Mouse (Mus musculus) liver, embryonic 14.5 days (tissue): Measurements from ENCODE around the gene C3. TPM values are rescaled to one million over a fixed set of nuclear protein-coding genes. Genes with fewer than 3 reads are reported as not detected.

Experiments
- ATAC-seq: fragments of 200-750 bp; cut with Nextera tagmentation; 2 replicates; pipeline ENCODE4 v1.8.0; 2017; ENCODE audit warnings: moderate number of reproducible peaks, mild to moderate bottlenecking, moderate library complexity; ENCODE audit not compliant: insufficient read depth
- DNase-seq, 3 experiments: peaks; one replicate each; pipeline ENCODE4 v3.0.0-alpha.2; 2012 to 2013; ENCODE audit warnings: low read depth in 3 of 3, low spot score in 3 of 3
- H3K27ac ChIP-seq: fragments of 300-500 bp; sonication (generic); 2 replicates; pipeline ENCODE4 v1.5.1; 2014; ENCODE audit warnings: moderate library complexity, mild to moderate bottlenecking, control low read depth, inconsistent platforms
- H3K27me3 ChIP-seq: fragments of 300-500 bp; sonication (generic); 2 replicates; pipeline ENCODE4 v1.6.1; 2014; ENCODE audit warnings: mild to moderate bottlenecking, low read length, moderate library complexity; ENCODE audit not compliant: control insufficient read depth, insufficient read depth
- H3K36me3 ChIP-seq: fragments of 300-500 bp; sonication (generic); replicated peaks from 2 replicates; pipeline ENCODE4 v1.6.1; 2014; ENCODE audit warnings: low read depth; ENCODE audit not compliant: control insufficient read depth, insufficient read depth
- H3K4me1 ChIP-seq, 2 experiments: fragments of 200-500 bp in 1 of 2; fragments of 300-500 bp in 1 of 2; sonication (generic) in 1 of 2; replicated peaks; 2 replicates each; pipeline ENCODE4 v1.6.1; 2012 to 2014; ENCODE audit warnings: antibody characterized with exemption in 1 of 2, inconsistent platforms in 1 of 2, low read length in 1 of 2; ENCODE audit not compliant: control insufficient read depth in 2 of 2, insufficient read depth in 2 of 2
- H3K4me2 ChIP-seq: fragments of 300-500 bp; sonication (generic); 2 replicates; pipeline ENCODE4 v1.6.1; 2014; ENCODE audit warnings: low read depth, mild to moderate bottlenecking, control low read depth, moderate library complexity
- H3K4me3 ChIP-seq, 2 experiments: fragments of 200-500 bp in 1 of 2; fragments of 300-500 bp in 1 of 2; sonication (generic) in 1 of 2; 2 replicates each; pipeline ENCODE4 v1.5.1; 2012 to 2014; ENCODE audit warnings: low read depth in 2 of 2, low read length in 2 of 2, mild to moderate bottlenecking in 2 of 2, control low read depth in 1 of 2, inconsistent platforms in 1 of 2, moderate library complexity in 1 of 2; ENCODE audit not compliant: insufficient read depth in 1 of 2
- H3K9ac ChIP-seq: fragments of 300-500 bp; sonication (generic); replicated peaks from 2 replicates; pipeline ENCODE4 v1.6.1; 2014; ENCODE audit warnings: mild to moderate bottlenecking, control low read depth, moderate library complexity
- H3K9me3 ChIP-seq: fragments of 300-500 bp; sonication (generic); 2 replicates; pipeline ENCODE4 v1.6.1; 2016; ENCODE audit warnings: low read length, mixed read lengths; ENCODE audit not compliant: control insufficient read depth
- CTCF ChIP-seq: IDR thresholded peaks from 2 replicates; pipeline ENCODE4 v1.5.1; 2016; ENCODE audit warnings: antibody characterized with exemption, low read depth, control low read depth
- EP300 ChIP-seq: IDR thresholded peaks from 2 replicates; pipeline ENCODE4 v1.6.1; 2016; ENCODE audit warnings: antibody characterized with exemption, low read depth
- WGBS: fragments of 180-500 bp; shearing (Covaris S2); extraction: QIAGEN DNeasy Blood & Tissue Kit; methylation state at CpG from one replicate; pipeline ENCODE4 v1.1.7; 2014; ENCODE audit not compliant: insufficient replicate concordance; 5-methylcytosine and 5-hydroxymethylcytosine counted together
- polyA plus RNA-seq, 2 experiments: library from polyadenylated mRNA; depleted of rRNA in 1 of 2; stranded (reverse) in 1 of 2; unstranded in 1 of 2; fragments of >200 nt; fragmentation: Nextera tagmentation in 1 of 2; extraction: Ambion mirVana in 1 of 2; gene quantifications; 2 replicates each; pipeline versions ENCODE4 v1.2.1 to v1.2.3; 2012 to 2014

The C3 gene
- polyA plus RNA-seq, 2 experiments: 205 to 240 TPM

DNA sequence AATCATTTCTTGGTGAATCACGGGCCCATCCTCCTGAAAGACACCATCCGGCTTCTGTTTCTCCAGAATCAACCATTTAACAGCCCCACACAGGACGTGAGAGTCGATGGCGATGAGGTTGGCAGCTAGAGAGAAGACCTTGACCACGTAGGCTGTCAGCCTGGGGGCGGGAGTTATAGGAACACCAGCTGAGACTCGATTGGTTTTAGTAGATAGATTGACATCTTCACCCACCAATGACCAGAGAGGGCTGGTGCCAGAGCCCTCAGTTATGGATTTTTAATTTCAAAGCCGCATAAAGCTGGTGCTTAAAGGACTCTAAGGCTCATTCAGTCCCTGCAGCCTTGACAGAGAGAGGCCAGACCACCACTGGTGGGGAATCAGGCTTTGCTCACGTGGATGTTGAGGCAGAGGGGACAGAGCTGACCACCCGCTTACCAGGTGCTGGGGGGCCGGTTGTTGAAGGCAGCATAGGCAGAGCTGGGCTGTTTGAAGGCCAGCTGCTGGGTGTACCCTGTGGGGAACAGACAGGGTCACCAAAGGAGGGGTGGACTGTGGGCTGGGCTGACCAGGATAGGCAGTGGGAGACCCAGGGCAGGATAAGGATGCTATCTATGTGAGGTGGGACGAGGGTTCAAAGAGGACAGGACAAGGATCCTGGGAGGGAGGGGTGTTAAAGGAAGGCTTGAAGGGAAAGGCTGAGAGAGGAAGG lies 13.1 kb downstream of the C3 start:
- Histone ChIP-seq H3K9me3 (no peaks in the 10 kb centered on the region), H3K4me2 (no peak overlapping the region), H3K4me1 (no peaks in the 10 kb centered on the region), H3K36me3 (no peaks in the 10 kb centered on the region), H3K27ac (no peak overlapping the region), H3K27me3 (no peaks in the 10 kb centered on the region), H3K4me3 (no peak overlapping the region), H3K9ac (no peak overlapping the region)
- no peak for TF ChIP-seq EP300
- no peak for TF ChIP-seq CTCF
- ATAC-seq (no peak), DNase-seq (no peak)
- 31% methylated on average over 13 of the region's 13 CpGs for WGBS

DNA sequence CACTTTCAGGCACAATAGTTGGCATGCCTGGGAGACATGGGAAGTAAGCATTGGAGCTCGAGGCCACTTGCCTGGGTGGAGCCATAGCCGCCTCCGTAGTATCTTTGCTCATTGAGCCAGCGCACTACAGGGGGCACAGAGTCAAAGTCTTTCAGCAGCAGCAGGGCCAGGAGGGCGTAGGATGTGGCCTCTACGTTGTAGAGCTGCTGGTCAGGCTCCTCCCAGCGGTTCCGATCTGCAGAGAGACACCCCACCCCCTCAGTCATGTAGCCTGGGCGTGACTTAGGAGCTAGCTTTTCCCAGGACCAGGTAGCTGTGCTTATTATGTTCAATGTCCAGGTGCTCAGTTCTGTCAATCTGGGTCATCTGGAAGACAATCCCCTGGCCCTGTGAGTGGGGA lies 16.4 kb downstream of the C3 start:
- H3K9me3 ChIP-seq: no peaks in the 10 kb centered on the region
- no peak overlapping the region for H3K9ac ChIP-seq
- H3K27ac ChIP-seq: no peak overlapping the region
- no peak overlapping the region for H3K4me3 ChIP-seq
- WGBS: 59% methylated on average over 9 of the region's 9 CpGs
- no peak for DNase-seq
- H3K4me2 ChIP-seq: no peak overlapping the region
- no peaks in the 10 kb centered on the region; the same call in 1 of the 2 replicates for H3K36me3 ChIP-seq
- H3K4me1 ChIP-seq: no peaks in the 10 kb centered on the region
- no peaks in the 10 kb centered on the region for H3K27me3 ChIP-seq
- peak; percentile 34; the same call in 1 of the 2 replicates for ATAC-seq
- TF ChIP-seq CTCF: no peak

DNA sequence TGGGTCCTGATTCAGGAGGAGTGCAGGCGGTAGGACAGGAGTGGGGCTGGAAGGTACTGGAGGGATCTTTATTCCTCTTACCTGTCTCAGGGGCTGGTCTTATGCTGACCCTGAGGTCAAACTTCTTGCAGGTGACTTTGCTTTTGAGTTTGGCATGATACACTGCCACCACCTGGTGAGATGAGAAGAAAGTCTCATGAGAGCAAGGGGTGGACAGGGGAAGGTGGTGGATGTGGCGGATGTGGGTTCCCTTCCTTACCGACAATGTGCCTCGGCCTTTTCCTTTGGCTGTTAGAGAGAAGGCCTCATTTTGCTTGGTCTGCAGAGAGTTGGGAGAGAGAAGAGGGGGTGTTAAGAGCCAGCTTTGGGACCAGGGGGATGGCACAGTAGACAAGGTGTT lies 18.6 kb downstream of the C3 start:
- no peak for DNase-seq
- Histone ChIP-seq H3K9ac (no peak overlapping the region), H3K4me2 (no peak overlapping the region), H3K9me3 (no peaks in the 10 kb centered on the region), H3K27me3 (no peaks in the 10 kb centered on the region), H3K4me3 (no peak overlapping the region), H3K4me1 (peaks cover 0 to under 1% of the 10 kb centered on the region in 2 experiments; a peak in 1 of 4 replicates), H3K36me3 (no peaks in the 10 kb centered on the region; the same call in 1 of the 2 replicates), H3K27ac (no peak overlapping the region)
- TF ChIP-seq EP300: no peak
- peak; percentile 20; the same call in 1 of the 2 replicates for TF ChIP-seq CTCF
- 35% methylated on average over 4 of the region's 4 CpGs for WGBS
- no peak for ATAC-seq

DNA sequence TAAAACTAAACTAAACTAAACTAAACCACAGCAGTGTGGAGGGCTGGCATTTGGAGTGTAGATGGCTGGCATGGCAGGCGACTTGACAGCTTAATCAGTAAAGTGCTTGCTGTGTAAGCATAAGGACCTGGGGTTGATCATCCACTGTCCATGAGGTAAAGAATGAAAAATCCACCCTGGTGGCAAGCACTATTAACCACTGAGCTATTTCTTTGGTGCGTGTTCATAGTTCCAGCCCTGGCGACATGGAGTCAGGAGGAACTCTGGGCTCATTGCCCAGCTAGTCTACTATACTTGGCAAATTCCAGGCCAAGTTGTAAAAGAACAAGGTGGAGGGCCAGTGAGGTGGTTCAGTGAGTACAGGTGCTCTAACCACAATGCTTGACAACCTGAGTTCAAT lies 20.0 kb downstream of the C3 start:
- Histone ChIP-seq H3K4me2 (no peak overlapping the region), H3K4me1 (peaks cover 0 to 5% of the 10 kb centered on the region in 2 experiments; a peak in 2 of 4 replicates), H3K27me3 (no peaks in the 10 kb centered on the region), H3K9ac (no peak overlapping the region), H3K9me3 (no peaks in the 10 kb centered on the region), H3K4me3 (no peak overlapping the region), H3K36me3 (no peaks in the 10 kb centered on the region; the same call in 1 of the 2 replicates), H3K27ac (no peak overlapping the region)
- TF ChIP-seq EP300 (no peak), CTCF (no peak)
- DNase-seq (no peak), ATAC-seq (no peak)
- 70% methylated on average over 3 of the region's 3 CpGs for WGBS

DNA sequence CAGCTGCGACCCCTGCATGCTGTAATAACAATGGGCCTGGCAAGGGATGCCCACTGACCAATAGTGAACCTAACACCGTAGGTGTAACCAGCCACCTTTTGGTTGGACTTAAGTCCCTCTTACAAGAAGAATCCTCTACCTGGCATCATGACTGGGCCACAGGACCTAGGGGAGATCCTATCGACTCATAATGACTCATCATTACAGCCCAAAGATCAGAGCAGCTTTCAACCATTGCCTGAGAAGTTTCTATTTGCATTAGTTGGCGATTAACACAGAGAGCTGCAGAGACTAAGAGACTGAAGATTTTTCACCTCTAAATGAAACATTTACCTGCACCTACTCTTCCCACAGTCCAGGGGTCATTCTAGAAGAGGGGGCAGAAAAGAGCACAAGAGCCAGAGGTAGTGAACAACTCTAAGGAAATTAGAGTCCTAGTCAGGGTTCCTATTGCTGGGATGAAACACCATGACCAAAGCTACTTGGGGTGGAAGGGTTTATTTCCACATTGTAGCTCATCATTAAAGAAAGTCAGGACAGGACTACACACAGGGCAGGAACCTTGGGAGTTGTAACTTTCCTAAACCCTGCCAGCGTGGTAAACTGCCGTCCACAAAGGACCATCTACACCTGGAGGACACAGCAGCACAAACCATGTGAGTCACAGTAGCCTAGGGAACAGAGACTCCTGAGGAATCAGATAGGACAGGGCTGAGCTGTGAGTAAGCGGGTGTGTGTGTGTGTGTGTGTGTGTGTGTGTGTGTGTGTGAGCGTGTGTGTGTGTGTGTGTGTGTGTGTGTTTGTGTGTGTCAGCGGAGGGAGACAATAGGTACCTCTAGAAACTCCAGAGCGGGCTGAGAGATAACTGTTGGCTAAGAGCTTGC lies 25.9 kb downstream of the C3 start:
- H3K4me2 ChIP-seq: no peak overlapping the region
- no peaks in the 10 kb centered on the region for H3K9me3 ChIP-seq
- H3K4me1 ChIP-seq: peaks cover 0 to 5% of the 10 kb centered on the region in 2 experiments; a peak in 2 of 4 replicates
- peak; percentile 46 for ATAC-seq
- WGBS: 50% methylated on average over 10 of the region's 10 CpGs
- no peak overlapping the region for H3K9ac ChIP-seq
- no peak overlapping the region for H3K4me3 ChIP-seq
- no peaks in the 10 kb centered on the region; the same call in 1 of the 2 replicates for H3K36me3 ChIP-seq
- H3K27ac ChIP-seq: no peak overlapping the region
- H3K27me3 ChIP-seq: no peaks in the 10 kb centered on the region
- TF ChIP-seq CTCF: no peak
- TF ChIP-seq EP300: no peak
- DNase-seq: peak in 1 of 3 experiments; percentile 11
